Mouse (Mus musculus): ENCODE results near the gene Rph3al.

DNA sequence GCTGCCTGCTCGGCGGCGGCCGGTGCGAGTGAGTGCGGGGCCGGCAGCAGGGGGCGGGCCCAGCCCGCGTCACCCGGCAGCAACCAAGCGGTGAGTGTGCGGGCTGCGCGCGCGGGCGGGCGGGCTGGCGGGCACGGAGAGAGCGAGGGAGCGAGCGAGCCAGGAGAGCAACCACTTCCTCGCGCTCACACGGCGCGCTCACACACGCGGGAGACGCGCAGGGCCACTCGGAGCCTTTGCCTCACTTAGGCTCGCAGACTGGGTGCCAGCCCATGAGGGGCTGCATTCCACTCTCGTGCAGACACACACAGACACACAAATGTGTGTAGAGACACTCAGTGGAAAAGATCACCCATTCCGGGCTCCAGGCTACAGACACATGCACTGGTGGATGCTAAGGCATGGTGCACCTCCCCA is 142.2 kb downstream of the Rph3al start, which contains the start of gene Doc2b:
- TF ChIP-seq CTCF (IDR thresholded peaks at IDR 0.05; ENCODE audit: insufficient read depth, low read depth, low read length): no peak
- no peak for TF ChIP-seq POLR2A (IDR thresholded peaks at IDR 0.05; ENCODE audit: insufficient read depth, low read depth, low read length)
